Mouse (Mus musculus) cerebellum, adult 2 months (tissue): ENCODE measurements around the gene Unc80.

Source experiments
- CTCF ChIP-seq: fragments of 200-500 bp; IDR thresholded peaks from 2 replicates; pipeline ENCODE4 v1.5.1; 2011; ENCODE audit warnings: low read depth, mild to moderate bottlenecking, control low read depth, low read length, moderate library complexity, borderline replicate concordance; ENCODE audit not compliant: insufficient read depth
- POLR2A ChIP-seq: fragments of 200-500 bp; IDR thresholded peaks from 2 replicates; pipeline ENCODE4 v1.6.1; 2011; ENCODE audit warnings: low read length, control low read depth, borderline replicate concordance; ENCODE audit not compliant: insufficient read depth

GRCm38 (mm10) chr1:66457747-66458146, 10.4 kb upstream of the Unc80 start:
- TF ChIP-seq POLR2A = no peak
- no peak for TF ChIP-seq CTCF
